Mouse (Mus musculus) frontal cortex, postnatal 25 days (tissue): Measurements from ENCODE around the gene Ldb2.
A peak's percentile ranks its signal among the peaks of the same experiment; 100 is the strongest.

Experiments
- DNase-seq, 2 experiments: peaks; one replicate each; pipeline ENCODE4 v3.0.0; 2022; ENCODE audit warnings: low spot score in 2 of 2

Gene Ldb2

GRCm38 (mm10) chr5:44543472-44544132, 255.9 kb downstream of the Ldb2 start:
- no peak for DNase-seq

DNA sequence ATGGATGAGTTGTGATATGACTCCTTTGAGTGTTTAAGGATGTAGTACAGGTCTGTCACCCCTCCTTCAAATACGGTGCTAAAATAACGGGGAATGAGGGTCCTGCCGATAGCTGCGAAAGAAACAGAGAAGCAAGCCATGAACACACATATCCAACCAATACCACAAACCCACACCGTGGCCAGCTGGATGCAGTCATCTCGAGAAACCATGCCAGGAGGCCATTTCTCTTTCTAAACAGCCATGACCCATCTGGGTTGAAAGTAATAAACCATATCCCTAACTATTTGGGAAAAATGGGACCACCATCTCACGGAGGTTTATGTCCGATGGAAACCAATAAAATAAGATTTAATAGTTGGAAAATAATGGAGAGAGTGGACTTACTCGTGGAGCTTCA, 257.7 kb downstream of the Ldb2 start:
- DNase-seq, result no peak

DNA sequence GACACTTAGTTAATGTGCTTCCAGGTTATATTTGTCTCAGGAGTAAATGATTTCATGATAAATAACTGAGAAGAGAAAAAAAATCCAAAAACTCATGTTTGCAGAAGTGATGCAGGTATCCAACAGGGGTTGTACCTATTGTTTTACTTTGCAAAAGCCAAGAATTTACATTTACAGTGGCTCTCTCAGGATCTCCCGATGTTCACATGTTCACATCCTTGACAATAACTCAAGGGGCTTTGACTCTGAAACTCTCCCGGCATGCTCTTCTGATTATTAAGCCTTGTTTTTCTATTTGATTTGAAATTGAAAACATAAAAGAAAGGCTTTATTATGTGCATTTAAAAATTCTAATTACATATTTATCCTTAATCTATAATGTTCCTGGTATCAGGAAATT, 260.8 kb downstream of the Ldb2 start:
- no peak for DNase-seq

GRCm38 (mm10) chr5:44538000-44538395, 261.5 kb downstream of the Ldb2 start:
- DNase-seq, result peak; percentile 56 to 63

DNA sequence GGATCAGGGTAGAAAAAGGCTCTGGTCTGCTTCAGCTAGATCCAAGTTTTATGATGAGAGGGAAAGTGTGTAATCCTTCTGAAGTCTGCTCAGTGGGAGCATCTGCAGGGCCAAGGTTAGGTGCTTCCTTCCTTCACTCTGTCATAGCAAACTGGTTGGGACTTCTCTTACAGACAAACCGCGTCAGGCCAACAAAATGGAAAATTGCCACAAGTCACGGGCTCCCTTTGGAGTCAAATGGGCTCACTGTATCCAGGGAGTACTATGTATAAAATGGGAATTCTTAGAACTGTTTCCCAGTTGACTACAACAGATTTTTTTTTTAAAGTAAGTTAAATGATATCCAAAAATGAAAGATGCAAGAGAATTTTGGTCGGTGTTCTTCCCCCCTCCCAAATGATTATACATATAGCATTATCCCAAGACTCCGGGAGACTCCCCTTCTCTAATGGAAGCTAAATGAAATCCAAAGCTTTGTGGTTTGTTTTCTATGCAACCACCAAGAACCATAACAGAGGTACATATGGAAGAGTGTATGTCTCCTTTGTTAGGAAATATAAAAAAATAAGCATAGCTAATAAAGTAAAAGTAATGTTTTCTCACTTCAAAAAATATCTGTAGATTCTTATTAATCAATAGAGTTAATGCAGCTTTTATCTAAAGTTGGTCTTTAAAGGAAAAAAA, 262.0 kb downstream of the Ldb2 start:
- DNase-seq, result no peak

- no peak for DNase-seq
Observed at GRCm38 (mm10) chr5:44529466-44529865, 270.0 kb downstream of the Ldb2 start.

GRCm38 (mm10) chr5:44529001-44529400, 270.5 kb downstream of the Ldb2 start:
- DNase-seq, result no peak

DNA sequence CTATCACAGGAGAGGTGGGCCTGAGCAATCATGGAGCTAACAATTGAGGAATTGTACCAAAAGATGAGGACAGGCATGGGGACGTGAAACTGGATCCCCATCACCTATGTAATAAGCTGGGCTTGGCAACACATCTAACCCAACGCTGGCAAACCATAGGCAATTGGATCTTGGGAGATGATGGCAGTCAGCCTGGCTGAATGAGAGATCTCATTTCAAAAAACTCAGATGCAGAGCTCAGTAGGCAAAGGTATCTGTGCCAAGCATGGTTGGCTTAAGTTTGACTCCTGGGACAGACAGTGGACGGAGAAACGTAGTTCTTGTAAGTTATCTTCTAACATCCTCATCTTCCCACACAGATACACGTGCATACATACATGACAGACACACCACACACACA, 294.3 kb downstream of the Ldb2 start:
- DNase-seq, result no peak

DNA sequence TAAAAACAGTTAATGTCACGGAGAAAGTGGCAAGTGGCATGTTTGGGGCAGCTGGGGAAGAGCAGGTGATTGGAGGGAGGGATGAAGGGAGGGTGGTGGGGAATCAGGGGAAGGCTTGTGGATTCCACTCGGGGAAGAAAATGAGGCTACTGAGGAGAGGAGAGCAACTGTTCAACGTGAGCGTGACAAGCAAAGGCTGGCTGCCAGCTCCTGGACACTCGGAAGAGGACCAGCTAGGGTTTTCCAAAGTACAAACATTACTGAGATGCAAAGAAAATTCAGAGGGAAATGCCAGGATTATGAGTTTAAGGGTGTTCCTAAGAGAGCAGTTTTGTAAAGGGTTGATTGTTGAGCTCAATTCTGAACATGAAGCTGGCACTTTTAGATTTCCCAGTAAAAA, 294.7 kb downstream of the Ldb2 start:
- no peak for DNase-seq

- DNase-seq, result no peak
Observed at GRCm38 (mm10) chr5:44498229-44498628, 301.3 kb downstream of the Ldb2 start.

GRCm38 (mm10) chr5:44496854-44497253, 302.6 kb downstream of the Ldb2 start:
- no peak for DNase-seq

DNA sequence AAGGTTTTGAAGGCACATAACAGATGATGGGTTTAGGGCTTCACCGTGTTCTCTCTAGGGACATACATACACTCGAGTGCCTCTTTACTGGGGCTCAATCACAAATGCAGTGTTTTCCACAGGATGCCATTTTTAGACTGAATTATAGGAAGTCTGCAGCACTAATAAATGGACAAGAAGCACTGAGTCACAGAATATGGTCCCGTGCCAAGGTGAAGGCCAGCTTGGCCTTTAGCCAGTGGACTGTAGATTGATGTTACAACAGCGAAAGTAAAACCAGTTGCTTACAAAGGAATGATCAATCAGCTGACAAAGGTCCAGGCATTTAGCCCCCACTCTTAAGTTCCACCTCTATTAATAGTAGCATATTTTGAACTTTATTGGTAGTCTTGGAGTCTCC, 304.4 kb downstream of the Ldb2 start:
- DNase-seq, result no peak

DNA sequence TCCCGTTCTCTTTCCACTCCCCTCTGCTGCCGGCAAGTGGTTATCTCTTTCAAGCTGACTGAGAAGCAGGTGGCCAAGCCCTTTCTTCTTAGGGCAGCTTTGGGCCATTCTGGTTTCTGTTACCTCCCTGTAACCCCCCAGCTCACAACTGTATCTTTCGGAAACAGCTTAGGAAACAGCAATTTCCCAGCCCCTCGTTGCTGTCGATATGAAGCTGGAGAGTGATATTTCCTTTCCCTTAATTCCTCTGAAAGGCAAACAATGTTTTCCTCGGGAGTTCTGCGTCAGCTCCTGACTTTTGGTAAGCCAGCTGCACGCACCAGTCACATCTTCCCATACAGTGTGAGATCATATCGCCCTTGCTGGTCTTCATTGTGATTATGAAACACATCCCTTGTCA, 305.3 kb downstream of the Ldb2 start:
- no peak for DNase-seq

DNA sequence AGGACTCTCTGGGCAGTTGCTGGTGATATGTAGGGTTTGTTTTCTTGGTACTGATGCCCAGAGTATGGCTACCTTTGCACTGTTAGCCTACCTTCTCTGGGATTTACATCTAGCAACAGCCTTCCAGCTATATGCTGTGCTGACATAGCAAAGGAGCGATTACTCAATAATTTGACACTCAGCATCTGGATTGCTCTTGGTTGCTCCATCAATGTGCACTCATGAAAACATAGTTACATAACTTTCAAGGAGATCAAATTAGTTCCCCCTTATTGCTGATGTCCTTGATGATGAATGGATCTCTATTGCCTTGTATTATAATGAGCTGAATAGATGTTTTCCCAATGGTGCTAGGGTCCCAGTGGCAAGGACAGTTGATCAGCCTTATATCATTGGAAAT, 308.0 kb downstream of the Ldb2 start:
- no peak for DNase-seq

DNA sequence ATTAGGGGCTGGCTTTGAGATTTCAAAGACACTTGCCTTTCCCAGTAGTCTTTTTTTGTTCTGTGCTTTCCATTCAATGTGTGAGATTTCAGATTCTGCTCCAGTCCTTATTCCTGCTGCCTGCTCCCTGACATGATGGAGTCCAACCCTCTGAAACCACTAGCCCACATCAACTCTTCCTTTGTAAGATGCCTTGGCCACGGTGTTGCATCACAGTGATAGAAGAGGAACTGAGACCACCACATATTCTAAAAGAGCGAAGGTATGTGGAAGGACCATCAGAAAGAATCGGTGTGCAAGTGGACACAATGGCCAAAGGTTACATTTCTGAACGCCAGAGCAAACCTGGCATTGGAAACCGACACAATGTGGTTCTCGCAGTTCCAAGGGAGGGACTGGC, 309.0 kb downstream of the Ldb2 start:
- DNase-seq, result no peak

DNA sequence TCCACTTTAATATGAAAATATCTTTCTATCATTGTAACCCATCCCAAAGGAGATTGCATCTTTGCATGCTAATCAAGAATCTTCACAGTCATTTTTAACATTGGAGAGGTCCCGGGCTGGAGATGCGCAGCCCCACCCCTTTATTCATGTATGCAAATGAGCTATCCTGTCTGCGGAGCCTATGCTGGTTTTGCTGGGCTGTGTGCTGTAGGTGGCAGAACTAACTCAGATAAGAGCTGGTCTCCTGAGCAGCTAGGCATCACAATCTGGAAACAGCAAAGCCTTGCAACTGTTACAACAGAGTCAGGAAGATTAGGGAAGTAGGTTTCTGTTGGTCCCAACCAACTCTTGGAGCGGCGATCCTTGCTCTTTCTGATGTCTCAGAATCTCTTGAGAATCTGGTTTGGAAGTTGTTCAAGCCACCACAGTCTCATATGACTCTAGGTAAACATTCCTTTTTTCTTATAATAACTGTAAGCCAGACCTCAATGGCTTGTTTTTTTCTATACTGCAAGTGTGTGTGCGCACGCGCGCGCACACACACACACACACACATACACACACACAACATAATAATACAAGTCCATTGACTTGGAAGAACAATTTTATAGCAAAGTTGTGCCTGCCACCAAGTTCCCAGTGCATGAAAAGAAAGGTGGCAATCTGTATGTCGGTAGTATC, 315.9 kb downstream of the Ldb2 start:
- peak in 1 of 2 experiments; percentile 27 for DNase-seq

GRCm38 (mm10) chr5:44481406-44481805, 318.1 kb downstream of the Ldb2 start:
- DNase-seq, result no peak

- DNase-seq, result no peak
Observed at GRCm38 (mm10) chr5:44476356-44476755, 323.1 kb downstream of the Ldb2 start.

DNA sequence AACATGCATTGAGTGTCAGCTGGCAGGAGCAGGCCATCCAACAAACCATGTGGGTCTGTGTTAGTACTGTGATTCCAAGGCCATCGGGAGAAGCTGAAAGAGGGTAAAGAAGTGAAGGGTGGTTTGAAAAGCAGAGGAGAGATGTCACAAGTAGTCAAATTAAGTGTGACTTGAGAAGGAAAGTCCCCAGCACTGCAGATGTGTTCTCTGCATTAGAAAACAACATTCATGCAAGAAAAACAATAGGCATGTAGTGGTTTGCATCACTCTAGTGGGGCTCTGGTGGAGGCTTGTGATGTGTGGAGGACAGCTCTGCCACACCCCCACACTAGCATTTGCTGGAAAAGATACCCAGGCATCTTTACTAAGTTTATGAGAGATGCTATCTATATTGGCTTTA, 323.9 kb downstream of the Ldb2 start:
- DNase-seq, result no peak

DNA sequence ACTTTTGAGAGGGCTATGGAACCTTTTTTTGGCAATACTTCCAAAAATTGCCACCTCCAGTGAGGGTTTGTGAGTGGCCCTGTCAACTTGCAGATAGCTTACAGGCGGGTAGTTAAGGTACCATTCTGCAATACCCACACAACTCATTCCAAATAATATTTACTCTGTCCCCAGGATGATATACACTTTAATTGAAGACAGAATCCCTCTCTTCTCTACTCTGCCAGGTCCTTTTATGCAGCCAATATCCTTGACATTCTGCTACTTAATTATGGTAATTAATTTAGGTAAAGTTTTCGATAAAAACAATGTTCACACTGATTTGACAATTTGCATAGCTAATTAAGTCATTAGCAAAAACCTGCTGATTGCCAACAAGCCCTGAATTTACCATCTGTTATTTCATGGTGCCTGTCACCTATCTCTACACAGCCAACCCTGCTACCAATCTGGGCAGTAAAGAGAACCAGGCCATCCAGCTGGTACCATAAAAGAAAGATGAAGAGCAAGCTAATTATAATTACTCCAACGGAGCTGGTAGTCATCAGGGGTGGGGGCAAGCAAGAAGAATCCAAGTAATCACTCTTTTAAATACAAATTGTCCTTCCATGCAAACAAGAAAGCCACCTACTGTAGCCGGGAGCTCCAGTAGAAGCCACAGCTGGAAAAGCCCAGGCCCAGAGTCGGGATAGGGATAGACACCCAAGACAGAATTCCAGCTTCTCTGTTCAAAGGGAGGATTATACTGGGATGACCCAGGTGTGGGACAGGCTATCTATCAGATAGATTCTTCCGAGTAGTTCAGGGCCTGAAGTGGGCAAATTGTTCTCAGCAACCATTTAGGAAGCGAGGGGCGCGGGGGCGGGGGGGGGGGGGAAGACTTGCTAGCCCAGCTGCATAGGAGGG, 325.4 kb downstream of the Ldb2 start:
- DNase-seq, result no peak

DNA sequence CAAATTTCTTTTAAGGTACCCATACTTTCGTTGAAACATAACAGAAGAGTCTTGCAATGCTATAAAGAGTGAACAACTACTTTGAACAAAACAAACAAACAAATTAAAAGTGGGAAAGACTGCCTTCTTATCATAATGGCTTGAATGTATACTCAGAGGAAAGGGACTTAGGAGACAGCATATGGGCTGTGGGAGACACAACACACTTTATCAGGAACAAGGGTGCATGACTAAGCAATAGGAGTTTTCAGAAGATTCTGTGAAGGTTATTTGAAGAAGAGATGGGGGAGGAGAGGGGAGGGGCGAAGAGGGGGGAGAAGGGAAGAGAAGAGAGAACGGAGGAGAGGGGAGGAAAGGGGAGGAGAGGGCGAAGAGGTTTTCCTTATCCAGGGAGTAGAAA, 334.2 kb downstream of the Ldb2 start:
- DNase-seq, result no peak
